Mouse (Mus musculus) C2C12 (cell line): ENCODE measurements around the gene Gpr62. TPM values are rescaled to one million over a fixed set of nuclear protein-coding genes. Genes with fewer than 3 reads are reported as not detected.

ENCODE experiments used
- H3K27me3 ChIP-seq: one replicate; pipeline ENCODE4 v1.6.1; 2011; ENCODE audit not compliant: control insufficient read depth, insufficient read depth, insufficient read length
- H3K36me3 ChIP-seq: one replicate; pipeline ENCODE4 v1.6.1; 2011; ENCODE audit not compliant: control insufficient read depth, insufficient read depth
- H3K4me3 ChIP-seq: one replicate; pipeline ENCODE4 v1.5.1; 2011; ENCODE audit warnings: mild to moderate bottlenecking, control low read depth; ENCODE audit not compliant: poor library complexity, insufficient read depth, severe bottlenecking
- H3K79me2 ChIP-seq: one replicate; pipeline ENCODE4 v1.6.1; 2011; ENCODE audit not compliant: control insufficient read depth, insufficient read depth
- H3K79me3 ChIP-seq: one replicate; pipeline ENCODE4 v1.6.1; 2011; ENCODE audit warnings: low read depth, control low read depth
- H3ac ChIP-seq: one replicate; pipeline ENCODE3; 2011; ENCODE audit warnings: low read depth; ENCODE audit not compliant: control insufficient read depth, insufficient read length
- CEBPB ChIP-seq: IDR thresholded peaks from one replicate; pipeline ENCODE4 v1.6.1; 2011; ENCODE audit warnings: low read depth, mild to moderate bottlenecking, control low read depth, moderate library complexity
- CTCF ChIP-seq: IDR thresholded peaks from one replicate; pipeline ENCODE4 v1.5.1; 2011; ENCODE audit not compliant: control insufficient read depth, insufficient read depth, insufficient read length
- FOSL1 ChIP-seq: IDR thresholded peaks from one replicate; pipeline ENCODE4 v1.8.0; 2011; ENCODE audit warnings: mild to moderate bottlenecking, low read length; ENCODE audit not compliant: poor library complexity, insufficient read depth, severe bottlenecking
- MAX ChIP-seq: IDR thresholded peaks from one replicate; pipeline ENCODE4 v1.6.1; 2011; ENCODE audit warnings: mild to moderate bottlenecking, control low read depth
- MYOD1 ChIP-seq: IDR thresholded peaks from one replicate; pipeline ENCODE4 v1.6.1; 2011; ENCODE audit warnings: low read depth; ENCODE audit not compliant: control insufficient read depth, insufficient read length
- MYOG ChIP-seq: IDR thresholded peaks from one replicate; pipeline ENCODE4 v1.6.1; 2011; ENCODE audit not compliant: control insufficient read depth, insufficient read length; ENCODE audit errors: extremely low read depth
- USF1 ChIP-seq: IDR thresholded peaks from one replicate; pipeline ENCODE4 v1.6.1; 2011; ENCODE audit warnings: low read depth, mild to moderate bottlenecking, control low read depth, moderate library complexity
- polyA plus RNA-seq: library from polyadenylated mRNA; unstranded; fragments of >200 nt; fragmentation: generic; extraction: Trizol; gene quantifications from one replicate; pipeline ENCODE4 v1.2.1, GENCODE M21; 2012; ENCODE audit warnings: missing spikeins

Gene Gpr62
- polyA plus RNA-seq, 1 experiment = 0.29 TPM

- Histone ChIP-seq H3K79me2 (peaks cover 31% of the 10 kb centered on the region), H3ac (no peak overlapping the region), H3K36me3 (peaks cover 5% of the 10 kb centered on the region), H3K27me3 (no peaks in the 10 kb centered on the region), H3K79me3 (peaks cover 9% of the 10 kb centered on the region), H3K4me3 (no peak overlapping the region)
- TF ChIP-seq FOSL1 = no peak
- TF ChIP-seq MYOG = no peak
- no peak for TF ChIP-seq CEBPB
- TF ChIP-seq USF1 = no peak
- TF ChIP-seq MAX = no peak
- TF ChIP-seq CTCF = no peak
- TF ChIP-seq MYOD1 = no peak
Measured at GRCm38 (mm10) chr9:106473081-106473752, 7.5 kb upstream of the Gpr62 start.

GRCm38 (mm10) chr9:106472321-106472720 is 6.6 kb upstream of the Gpr62 start:
- H3K4me3 ChIP-seq = no peak overlapping the region
- TF ChIP-seq MYOG (no peak), FOSL1 (no peak), USF1 (no peak), MYOD1 (no peak), MAX (no peak), CEBPB (no peak), CTCF (no peak)
- no peak overlapping the region for H3ac ChIP-seq
- H3K79me2 ChIP-seq = peaks cover 22% of the 10 kb centered on the region
- peaks cover 7% of the 10 kb centered on the region for H3K79me3 ChIP-seq
- peaks cover 5% of the 10 kb centered on the region for H3K36me3 ChIP-seq
- no peaks in the 10 kb centered on the region for H3K27me3 ChIP-seq

- Histone ChIP-seq H3ac (no peak overlapping the region), H3K27me3 (no peaks in the 10 kb centered on the region), H3K4me3 (no peak overlapping the region), H3K79me2 (peaks cover 22% of the 10 kb centered on the region), H3K36me3 (peaks cover 5% of the 10 kb centered on the region), H3K79me3 (peaks cover 7% of the 10 kb centered on the region)
- TF ChIP-seq CEBPB = no peak
- TF ChIP-seq CTCF = no peak
- TF ChIP-seq MAX = no peak
- TF ChIP-seq FOSL1 = no peak
- TF ChIP-seq MYOD1 = no peak
- TF ChIP-seq MYOG = no peak
- TF ChIP-seq USF1 = no peak
Measured at GRCm38 (mm10) chr9:106471892-106472291, 6.2 kb upstream of the Gpr62 start.

GRCm38 (mm10) chr9:106470991-106471750 is 5.4 kb upstream of the Gpr62 start:
- H3K79me3 ChIP-seq = peaks cover 7% of the 10 kb centered on the region
- no peaks in the 10 kb centered on the region for H3K27me3 ChIP-seq
- no peak overlapping the region for H3K4me3 ChIP-seq
- TF ChIP-seq MYOD1 (no peak), FOSL1 (no peak), USF1 (no peak), MAX (no peak), CEBPB (no peak), CTCF (no peak), MYOG (no peak)
- peaks cover 5% of the 10 kb centered on the region for H3K36me3 ChIP-seq
- peaks cover 22% of the 10 kb centered on the region for H3K79me2 ChIP-seq
- no peak overlapping the region for H3ac ChIP-seq

- Histone ChIP-seq H3ac (no peak overlapping the region), H3K79me2 (peaks cover 13% of the 10 kb centered on the region), H3K79me3 (peaks cover 2% of the 10 kb centered on the region), H3K27me3 (no peaks in the 10 kb centered on the region), H3K36me3 (peaks cover 14% of the 10 kb centered on the region), H3K4me3 (no peak overlapping the region)
- TF ChIP-seq MAX (no peak), USF1 (no peak), CTCF (no peak), MYOD1 (no peak), CEBPB (no peak), FOSL1 (no peak), MYOG (no peak)
Measured at GRCm38 (mm10) chr9:106469776-106470175, 4.0 kb upstream of the Gpr62 start.
